Mouse (Mus musculus) cerebellum, postnatal 36 days (tissue): ENCODE measurements around the gene Msh6.
"Not testable (repeated sequence)": the region's sequence is repeated elsewhere in the genome, so short reads cannot be mapped to it uniquely, and the experiment has no call there.

Source experiments
- DNase-seq, 2 experiments: peaks; one replicate each; pipeline ENCODE4 v3.0.0; 2021 to 2022; ENCODE audit warnings: mixed read lengths in 2 of 2

Gene Msh6

GRCm38 (mm10) chr17:87982112-87982511 lies 7.2 kb downstream of the Msh6 start:
- no peak for DNase-seq

- no peak for DNase-seq
These were observed 8.5 kb downstream of the Msh6 start for GRCm38 (mm10) chr17:87983313-87983712.

- DNase-seq, result no peak
These were observed 9.8 kb downstream of the Msh6 start for GRCm38 (mm10) chr17:87984440-87985214.

GRCm38 (mm10) chr17:87985916-87986315 lies 11.1 kb downstream of the Msh6 start:
- DNase-seq, result no peak

GRCm38 (mm10) chr17:87987507-87987906 lies 12.6 kb downstream of the Msh6 start:
- no peak for DNase-seq

GRCm38 (mm10) chr17:87992154-87992553 lies 17.3 kb downstream of the Msh6 start:
- DNase-seq, result no peak

GRCm38 (mm10) chr17:87993338-87993737 lies 18.5 kb downstream of the Msh6 start:
- DNase-seq, result no peak

GRCm38 (mm10) chr17:87997808-87998207 lies 22.9 kb downstream of the Msh6 start:
- no peak for DNase-seq

- DNase-seq, result no peak
These were observed 30.0 kb downstream of the Msh6 start for GRCm38 (mm10) chr17:88004892-88005291.

GRCm38 (mm10) chr17:88006956-88007355 lies 32.1 kb downstream of the Msh6 start:
- DNase-seq, result no peak

- no peak for DNase-seq
These were observed 39.6 kb downstream of the Msh6 start for GRCm38 (mm10) chr17:88014456-88014855.

GRCm38 (mm10) chr17:88016027-88016426 lies 41.2 kb downstream of the Msh6 start:
- not testable (repeated sequence) for DNase-seq

- no peak for DNase-seq
These were observed 49.1 kb downstream of the Msh6 start for GRCm38 (mm10) chr17:88023924-88024323.

GRCm38 (mm10) chr17:88025227-88025626 lies 50.4 kb downstream of the Msh6 start:
- DNase-seq, result peak; percentile 34 to 69

- DNase-seq, result no peak
These were observed 54.5 kb downstream of the Msh6 start for GRCm38 (mm10) chr17:88029194-88029970.

GRCm38 (mm10) chr17:88031755-88032154 lies 56.9 kb downstream of the Msh6 start:
- no peak for DNase-seq

- no peak for DNase-seq
These were observed 59.6 kb downstream of the Msh6 start for GRCm38 (mm10) chr17:88034418-88034817.
